Mouse (Mus musculus): ENCODE measurements around the gene Cadps.

The Cadps gene

DNA sequence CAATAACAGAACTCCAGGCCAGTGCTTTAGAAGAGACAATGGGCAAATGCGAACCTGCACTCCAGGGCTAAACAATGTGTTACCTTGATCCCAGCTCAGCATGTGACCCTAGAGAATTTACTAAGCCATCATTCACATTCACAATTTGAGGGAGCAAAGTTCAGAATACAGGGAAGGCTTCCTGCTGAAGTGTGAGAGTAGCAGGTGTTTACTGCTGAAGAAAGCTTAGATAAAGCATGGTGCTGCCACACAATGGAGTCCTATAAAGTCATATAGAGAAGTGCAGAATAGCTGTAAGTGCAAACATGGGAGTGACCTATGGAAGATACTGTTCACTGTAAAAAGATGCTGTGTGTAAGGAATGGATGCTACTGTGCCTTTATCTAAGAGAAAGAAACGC lies 91.9 kb downstream of the Cadps start:
- no peak for DNase-seq (ENCODE audit: low read depth)

DNA sequence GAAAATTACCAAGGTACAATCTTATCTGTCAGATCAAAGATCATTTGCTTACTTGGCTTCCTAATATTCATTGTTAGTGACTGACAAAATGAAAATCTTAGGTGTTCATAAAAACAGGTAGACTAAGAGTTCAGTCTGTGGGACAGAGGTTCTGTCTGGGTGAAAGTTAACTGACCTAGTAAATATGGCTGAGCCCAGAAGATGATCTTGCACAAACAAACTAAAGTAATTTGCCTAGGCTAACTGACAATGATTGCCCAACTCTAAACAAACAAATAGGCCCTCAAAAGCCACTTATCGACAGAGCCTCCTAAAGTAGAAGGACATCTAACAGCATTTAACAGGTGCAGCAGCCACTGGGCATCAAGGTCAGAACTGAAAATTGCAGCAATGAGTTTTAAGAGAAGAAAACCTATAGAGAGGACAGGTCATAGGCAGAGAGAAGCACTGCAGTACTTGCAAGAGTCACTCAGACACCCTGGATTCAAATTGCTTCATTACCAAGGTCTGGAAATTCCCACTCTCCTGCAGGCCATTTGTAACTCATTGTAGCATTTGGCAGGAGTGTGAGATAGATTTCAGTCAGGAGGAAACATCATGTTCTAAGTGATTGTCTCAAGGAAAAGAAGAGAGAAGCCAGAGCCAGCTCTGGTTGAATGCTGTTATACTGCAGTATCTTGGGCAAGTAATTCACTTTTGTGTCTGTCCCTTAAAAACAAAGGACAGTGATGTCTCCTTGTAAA lies 100.3 kb downstream of the Cadps start:
- DNase-seq (ENCODE audit: low read depth): no peak

DNA sequence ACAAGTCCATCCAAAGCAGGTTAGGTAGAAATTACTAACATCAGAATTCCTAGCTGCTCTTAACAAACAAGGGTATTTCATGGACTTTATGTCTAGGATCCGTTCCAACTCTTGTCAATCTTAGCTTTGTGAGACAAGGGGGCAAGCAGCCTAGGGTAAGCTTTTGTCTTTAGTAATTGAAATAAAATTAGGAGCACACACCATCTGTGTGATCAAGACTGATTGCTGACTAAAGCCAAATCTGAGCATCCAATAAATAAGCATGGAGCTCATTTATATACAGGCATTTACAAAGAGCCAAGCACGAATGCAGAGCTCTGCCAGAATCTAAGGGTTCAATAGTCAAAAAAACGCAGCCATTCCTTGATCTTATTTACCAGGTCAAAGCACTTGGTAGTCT lies 104.1 kb downstream of the Cadps start:
- no peak for DNase-seq (ENCODE audit: low read depth)

DNA sequence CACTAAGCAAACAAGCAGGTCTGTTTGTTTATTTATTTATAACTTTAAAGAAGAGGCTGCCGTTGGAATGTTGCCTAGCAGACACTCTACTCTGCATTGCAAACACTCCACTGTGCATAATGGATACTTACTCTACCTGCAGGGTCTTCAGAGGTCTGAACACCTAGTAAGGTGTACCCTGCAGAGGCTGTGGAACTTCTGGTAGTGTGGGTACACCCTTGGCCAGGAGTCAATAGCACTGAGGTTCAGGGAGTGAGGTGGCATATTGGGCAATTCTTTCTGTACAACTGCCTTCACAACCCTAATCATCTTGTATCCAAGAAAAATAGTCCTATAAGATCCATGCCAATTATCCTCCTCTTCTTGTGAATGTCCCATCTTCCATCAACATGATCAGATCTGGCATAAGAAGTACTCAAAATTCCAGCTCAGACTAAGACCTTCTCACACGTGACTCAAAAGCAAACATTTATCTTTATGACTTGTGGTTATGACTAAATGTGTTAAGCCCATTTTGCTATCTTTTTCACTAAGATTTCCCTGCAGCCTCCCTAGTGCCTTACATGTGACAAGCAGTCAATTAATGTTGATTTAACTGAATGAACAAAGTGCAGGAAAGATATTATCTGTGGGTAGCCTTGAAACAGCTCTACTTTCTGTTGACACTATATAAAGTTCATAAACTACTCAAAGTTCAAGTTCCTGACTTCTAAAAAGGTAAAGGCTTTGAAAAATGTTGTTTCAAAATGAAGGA lies 106.8 kb downstream of the Cadps start:
- DNase-seq (ENCODE audit: low read depth): no peak

DNA sequence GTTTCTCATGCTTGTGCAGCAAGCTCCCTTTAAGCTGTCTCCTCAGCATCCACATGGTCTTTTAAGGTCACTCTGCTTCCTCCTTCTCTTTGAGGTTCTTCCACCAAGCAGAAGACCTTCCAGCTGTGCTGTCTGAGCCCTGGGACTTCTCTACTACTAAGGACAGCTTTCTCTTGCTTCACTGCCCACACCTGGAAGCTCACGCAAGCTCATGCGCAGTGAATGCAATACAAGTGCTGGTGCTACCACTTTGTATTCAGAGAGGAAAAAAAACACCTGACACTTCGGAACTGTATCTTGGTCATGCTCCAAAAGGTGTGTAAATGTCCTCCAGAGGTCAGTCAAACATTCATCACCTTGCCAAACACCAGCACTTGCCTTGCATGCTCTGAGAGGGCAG lies 115.5 kb downstream of the Cadps start:
- no peak for DNase-seq (ENCODE audit: low read depth)

DNA sequence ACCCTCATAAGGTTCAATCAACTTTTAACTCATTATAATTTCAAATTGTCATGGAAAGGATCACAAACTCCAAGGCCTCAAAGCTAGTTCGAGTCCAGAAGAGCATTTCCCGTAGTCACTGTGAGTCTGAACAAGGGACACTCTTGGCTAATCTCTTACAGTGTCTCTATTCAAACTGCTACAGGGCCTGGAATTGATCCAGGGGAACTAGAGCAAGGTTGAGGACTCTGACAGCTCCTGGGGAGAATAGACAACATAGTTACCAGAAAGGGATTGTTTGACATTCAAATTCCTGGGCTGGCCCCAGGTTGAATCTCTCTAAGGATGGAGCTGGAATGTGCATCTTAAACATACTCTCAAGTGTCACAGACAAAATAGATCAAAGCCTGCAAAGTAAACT lies 118.4 kb downstream of the Cadps start:
- DNase-seq (ENCODE audit: low read depth): no peak

DNA sequence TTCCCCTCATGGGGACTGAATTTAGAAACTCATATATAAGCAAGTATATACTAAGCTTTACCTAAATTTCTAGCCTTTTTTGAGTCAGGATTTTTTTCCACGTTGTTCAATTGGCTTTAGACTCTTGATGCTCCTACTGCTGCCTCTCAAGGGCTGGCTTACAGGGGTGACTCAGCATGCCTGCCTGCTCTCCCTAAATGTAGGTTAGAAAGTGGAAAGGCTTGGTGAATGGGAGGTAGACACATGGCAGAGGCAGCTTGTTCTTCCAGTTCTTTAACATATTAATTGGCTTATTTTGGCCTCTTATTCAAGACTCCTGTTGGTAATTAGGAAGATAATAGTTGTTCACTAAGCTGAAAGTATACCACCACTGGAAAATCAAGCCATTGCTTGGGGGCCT lies 132.7 kb downstream of the Cadps start:
- no peak for DNase-seq (ENCODE audit: low read depth)

DNA sequence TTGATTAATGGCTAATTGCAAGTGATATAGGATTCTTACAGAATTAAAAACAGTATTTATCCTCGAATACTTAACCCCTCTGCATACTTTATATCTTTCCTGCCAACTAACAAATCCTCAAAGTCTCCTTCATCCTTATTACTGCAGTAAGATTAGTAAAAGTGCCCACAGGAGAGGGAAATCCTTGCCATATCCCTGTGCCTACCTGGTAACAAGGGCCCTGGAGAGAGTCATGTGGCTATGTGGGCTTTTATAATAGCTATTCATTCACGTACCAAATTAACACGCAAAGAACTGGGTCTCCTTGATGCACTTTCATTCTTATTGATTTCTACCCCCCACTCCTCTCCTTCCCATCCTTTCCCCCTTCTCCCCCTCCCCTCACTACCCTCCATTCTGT lies 137.9 kb downstream of the Cadps start:
- DNase-seq (ENCODE audit: low read depth): no peak

DNA sequence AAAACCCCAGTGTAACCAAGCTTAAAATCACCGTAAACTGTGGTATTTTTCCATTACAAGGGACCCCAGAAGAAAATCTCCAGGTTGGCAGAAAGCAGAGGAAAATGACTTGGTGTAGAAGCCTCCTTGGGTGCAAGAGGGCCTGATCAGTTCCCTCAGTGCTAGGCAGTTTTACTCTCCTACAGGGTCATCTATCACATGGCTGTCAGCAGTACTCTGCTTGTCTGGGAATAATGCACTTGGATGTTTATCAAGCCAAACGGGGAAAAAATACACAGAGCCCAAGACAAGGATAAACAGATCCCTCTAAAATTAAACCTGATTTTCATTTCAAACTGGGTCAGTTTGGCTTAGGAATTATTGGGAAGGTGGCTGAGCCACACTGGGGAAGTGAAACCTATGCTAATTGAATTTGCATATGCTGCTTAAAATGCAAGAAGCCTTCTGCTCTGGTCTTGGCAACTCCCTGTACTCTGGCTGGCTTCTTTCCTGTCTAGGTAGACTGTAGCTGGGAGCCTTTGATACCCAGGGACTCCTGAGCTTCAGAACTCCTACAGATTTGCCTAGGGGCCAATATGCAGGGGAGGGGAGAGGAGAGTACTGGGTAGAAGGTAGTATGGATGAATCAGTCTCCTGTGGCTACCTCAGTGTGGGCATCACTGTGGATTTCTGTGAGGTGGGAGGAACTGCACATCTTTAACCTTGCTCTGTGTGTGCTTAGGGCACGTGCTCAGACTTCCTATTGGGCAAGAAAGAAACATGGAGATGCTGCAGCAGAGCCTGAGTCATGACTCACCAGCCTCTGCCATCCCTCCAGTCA lies 141.8 kb downstream of the Cadps start:
- DNase-seq (ENCODE audit: low read depth): no peak

DNA sequence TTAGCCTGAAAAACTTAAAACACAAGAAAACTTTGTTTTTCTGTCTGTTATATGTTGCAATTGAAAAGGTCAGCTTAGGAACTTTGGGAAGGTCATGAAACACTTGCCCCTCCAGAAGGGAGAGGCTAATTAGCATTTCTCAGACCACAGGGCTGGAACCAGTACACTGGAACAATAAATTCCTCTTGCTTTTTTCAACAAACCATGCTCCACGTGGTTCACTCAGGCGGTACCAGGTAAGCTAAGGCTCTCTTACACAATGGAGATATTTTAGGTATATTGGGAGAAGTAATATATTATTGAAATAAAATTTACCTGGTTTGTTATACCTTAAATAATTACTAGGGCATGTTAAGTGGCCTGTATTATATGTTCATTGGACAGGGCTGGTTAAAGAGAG lies 161.4 kb downstream of the Cadps start:
- no peak for DNase-seq (ENCODE audit: low read depth)

DNA sequence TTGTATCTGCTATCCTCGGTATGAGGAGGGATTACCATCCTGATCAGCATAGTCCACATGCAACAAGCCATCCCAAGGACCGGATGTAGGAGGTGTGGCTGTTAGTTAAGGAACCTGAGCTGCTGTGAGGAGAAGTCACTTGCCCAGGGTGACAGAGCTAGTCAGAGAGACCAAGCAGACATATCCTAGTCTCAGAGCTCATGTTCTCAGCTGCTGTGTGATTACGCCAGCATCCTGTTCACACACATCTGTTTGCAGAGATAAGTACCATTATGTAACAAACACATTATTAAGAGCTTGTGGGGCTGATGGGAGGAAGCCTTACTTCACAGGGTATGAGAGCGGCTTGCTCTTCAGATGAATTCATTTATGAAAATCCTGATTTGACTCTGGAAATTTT lies 165.5 kb downstream of the Cadps start:
- DNase-seq (ENCODE audit: low read depth): no peak

DNA sequence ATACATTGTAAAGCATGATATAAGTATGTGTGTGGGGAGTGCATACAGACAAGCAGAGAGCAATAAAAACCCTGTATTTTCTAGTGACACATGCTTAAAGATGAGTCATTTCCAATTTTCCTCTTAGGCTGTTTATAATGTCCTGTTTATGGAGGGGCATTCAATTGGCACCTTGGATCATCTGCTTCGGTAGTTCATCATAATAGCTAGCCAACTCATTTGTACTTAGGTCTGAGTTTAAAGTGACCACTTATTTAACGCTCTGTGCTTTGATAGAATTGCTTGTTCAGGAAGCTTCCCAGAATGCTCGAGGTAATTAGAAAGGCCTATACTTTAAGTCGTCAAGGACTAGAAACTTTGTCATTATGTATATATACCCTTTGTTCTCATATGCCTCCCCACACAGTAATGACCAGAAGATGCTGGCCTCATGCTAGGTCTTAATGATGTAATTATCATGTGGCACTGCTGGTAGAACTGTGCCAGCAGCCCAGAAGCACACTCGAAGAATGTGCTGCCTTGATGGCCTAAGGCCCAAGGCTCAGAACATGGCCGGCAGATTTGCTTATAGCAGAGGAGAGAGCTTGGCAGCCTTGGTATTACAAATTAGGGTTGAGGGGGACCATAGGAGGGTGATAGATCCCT lies 179.9 kb downstream of the Cadps start:
- no peak for DNase-seq (ENCODE audit: low read depth)

DNA sequence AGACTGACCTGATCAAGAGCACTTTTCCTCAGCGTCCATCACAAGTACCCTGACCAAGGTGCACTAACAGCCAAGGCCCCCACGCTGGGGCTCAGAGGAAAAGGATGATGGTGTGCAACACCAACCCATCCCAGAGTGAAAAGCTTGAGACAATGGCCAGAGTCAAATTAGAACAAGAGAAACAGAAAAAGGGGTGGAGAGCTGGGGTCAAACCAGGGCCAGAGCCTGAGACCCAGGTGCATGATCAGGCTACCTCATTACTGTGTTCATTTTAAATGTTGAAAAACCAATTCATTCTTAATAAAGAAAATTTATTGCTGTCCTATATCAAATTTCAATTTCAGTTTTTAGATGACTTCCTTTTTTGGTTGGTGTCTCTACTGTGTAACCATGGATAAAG lies 184.1 kb downstream of the Cadps start:
- no peak for DNase-seq (ENCODE audit: low read depth)

DNA sequence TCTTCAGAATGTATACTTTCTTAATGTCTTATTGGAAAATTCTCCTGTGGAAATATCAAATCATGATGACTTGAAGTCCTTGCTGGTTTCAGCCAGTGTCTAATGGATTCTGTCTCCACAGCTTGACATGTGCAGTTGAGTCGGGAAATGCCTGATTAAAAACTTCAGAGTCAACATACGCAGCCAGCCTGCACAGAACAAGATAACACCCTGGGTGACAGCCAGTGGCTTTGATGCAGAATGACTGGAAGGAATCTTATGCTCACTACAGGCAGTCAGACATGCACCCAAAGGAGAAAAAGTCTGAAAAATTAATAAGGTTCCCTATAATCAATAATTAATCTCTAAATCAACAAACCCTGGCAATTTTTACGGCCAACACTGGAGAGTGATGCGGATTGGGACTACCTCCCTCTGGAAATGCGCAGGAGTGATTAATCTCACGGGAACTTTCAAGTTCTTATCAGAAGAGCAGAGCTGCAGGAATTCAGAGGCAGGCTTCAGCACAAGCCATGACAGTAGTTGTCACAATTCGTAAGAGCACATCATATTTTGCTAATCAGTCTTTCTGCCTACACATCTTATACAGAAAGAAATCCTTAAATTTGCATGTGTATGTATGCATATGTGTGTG lies 185.6 kb downstream of the Cadps start:
- DNase-seq (ENCODE audit: low read depth): no peak

DNA sequence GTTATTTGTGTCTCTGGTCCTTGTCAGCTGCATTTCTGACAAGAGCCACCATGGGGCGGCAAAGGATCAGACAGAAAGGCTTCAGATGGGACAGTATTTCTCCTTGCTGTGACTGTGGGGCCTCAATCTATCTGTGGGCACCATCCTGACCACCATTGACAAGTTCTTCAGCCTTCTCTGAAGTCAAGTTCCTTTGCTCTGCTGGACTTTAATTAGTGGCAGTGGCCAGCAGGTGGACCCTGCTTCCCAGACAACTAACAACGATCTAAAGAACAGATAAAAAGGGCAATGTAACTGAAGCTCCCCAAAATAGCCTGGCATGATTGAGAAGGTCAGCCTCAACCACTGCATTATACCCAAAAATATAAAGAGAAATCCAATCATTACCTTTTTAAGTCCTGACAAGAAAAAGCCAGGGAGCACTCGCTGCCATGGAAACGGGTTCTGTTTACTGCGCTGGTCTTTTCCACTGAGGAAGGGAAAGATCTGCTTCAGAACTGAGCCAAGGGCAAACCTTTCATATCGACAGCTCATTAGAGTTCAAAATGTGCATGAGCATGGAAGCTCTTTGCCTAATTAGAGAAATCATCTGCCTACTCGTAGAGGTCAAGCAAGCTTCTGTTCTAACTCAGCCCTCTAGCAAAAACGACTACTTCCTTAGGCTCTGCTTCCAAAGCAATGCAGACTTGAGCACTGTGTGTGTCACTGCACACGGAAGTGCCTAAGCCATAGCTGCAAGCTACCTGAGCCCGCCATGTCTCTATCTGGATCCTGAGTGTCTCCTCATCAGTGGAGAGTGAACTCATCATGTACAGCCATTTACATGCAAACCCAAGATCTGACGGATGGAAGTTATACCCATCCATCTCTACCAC lies 198.4 kb downstream of the Cadps start:
- DNase-seq (ENCODE audit: low read depth): no peak

DNA sequence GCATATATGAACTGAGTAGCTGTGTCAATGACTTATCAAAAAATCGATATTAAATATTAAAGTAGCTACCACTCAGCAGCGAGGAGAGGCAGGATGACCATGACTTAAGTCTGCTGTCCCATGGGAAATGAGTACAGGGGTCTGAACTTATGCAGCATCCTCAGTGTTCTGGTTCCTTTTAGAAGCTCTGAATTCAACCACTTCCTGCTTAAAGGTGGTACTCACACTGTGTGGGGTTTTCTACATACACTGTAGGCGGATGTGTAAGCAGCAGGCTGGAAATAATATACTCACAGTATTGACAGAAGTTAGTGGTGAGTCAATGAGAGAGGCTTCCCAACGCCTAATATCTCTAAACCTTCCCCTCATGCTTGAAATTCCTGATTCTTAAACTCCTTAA lies 215.9 kb downstream of the Cadps start:
- no peak for DNase-seq (ENCODE audit: low read depth)

DNA sequence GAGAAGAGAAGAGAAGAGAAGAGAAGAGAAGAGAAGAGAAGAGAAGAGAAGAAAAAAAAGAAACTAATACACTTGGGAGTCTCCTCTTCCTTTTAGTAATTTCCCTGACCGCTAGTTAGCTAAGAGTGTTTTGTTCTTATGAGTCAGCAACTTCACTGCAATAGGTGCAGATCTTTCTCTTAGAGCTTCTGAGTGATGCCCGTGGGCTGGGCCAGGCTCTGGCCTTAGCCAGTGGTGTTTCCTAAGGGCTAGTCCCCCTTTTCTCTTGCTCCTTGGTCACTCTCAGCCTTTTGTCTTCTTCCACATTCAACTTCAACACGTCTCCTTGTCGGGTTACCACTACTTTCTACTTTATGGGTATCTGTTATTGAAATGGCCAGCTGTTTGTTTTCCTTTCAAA lies 216.7 kb downstream of the Cadps start:
- DNase-seq (ENCODE audit: low read depth): no peak

DNA sequence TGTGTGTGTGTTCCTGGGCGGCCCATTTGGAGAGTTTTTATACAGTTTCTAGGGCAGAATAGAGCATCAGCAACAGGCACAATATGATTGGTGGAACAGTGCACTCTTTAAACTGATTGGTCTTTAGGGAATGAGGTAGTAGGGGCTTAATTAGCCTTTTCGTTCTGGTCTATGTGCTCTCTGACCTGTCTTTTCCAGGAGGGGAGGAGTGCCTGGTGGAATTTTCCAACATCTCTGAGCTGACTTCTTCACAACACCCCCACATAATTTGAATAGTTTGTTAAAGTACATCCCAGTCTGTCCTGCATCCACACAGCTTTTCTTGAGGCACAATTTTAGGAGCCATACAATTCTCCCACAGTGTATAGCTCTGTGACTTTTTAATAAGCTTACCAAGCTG lies 220.8 kb downstream of the Cadps start:
- no peak for DNase-seq (ENCODE audit: low read depth)

DNA sequence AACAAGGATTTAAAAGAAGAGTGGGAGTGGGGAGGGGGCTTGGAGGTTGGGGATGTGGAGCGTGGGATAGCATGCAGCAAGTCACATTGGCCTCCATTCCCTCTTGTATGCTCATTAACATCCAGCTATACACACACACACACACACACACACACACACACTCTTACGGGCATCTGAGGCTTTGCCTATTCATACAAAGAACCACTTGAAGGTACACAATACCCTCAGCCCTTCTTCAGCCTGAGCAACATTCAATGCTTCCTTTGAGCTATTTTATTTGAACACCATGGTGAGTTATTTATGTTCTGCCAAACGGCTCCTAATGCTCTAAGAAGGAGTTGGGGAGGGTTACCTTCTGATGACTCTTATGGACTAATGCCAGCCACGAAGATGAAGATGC lies 227.6 kb downstream of the Cadps start:
- DNase-seq (ENCODE audit: low read depth): no peak

DNA sequence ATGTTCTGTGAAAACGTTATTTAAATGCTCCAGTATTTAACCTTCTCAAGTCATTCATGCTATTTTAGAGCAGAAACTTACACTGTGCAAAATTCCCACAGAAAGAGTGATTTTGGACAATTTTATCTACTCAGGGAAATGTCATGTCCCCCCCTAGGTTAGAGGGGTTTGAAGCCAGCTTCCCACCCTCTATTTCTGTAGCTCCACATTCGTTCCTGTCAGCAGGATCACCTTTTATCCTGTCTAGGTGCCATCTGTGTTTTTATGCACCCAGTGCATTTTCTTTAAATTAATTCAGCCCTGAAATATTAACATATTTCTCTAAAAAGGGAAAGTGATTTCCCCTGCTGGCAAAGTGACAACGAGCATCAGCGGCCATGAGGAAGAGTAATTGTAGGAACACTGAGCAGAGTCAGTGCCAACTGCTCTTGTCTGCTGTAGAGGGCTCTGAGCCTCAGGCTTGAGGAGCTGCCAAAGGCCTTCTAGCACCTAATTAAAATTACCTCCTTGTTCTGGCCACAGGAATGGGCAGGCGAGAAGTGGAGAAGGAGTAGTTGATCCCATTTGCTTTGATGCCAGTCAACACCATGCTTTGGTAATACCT lies 230.3 kb downstream of the Cadps start:
- DNase-seq (ENCODE audit: low read depth): no peak

DNA sequence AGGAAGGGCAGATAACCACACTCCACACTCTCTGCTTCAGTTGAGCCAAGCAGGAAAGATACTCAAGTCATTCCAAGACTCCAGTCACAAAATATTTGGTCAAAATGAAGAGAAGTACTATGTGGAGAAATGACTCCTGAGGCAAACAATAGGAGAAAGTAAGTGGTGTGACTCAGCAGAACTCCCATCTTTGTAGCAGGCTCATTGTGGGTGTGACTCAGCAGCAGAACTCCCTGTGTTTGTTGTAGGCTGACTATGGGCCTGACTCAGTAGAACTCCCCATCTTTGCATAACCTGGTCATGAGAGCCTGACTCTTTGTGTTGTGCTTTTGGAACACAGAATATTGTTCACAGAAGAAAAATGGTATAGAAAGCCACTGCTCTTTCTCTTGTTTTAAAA lies 231.1 kb downstream of the Cadps start:
- DNase-seq (ENCODE audit: low read depth): no peak

All from naive thymus-derived CD4-positive, alpha-beta T cell, adult 2 months (primary cell).